Mouse (Mus musculus): ENCODE results near the gene Fam131a. TPM values are rescaled to one million over a fixed set of nuclear protein-coding genes. Genes with fewer than 3 reads are reported as not detected.
"Not testable (repeated sequence)": the region's sequence is repeated elsewhere in the genome, so short reads cannot be mapped to it uniquely, and the experiment has no call there.

Fam131a gene
- polyA plus RNA-seq (2014; fragmentation: Nextera tagmentation; extraction: Ambion mirVana): 7.5 and 8.3 TPM in 2 replicates

DNA sequence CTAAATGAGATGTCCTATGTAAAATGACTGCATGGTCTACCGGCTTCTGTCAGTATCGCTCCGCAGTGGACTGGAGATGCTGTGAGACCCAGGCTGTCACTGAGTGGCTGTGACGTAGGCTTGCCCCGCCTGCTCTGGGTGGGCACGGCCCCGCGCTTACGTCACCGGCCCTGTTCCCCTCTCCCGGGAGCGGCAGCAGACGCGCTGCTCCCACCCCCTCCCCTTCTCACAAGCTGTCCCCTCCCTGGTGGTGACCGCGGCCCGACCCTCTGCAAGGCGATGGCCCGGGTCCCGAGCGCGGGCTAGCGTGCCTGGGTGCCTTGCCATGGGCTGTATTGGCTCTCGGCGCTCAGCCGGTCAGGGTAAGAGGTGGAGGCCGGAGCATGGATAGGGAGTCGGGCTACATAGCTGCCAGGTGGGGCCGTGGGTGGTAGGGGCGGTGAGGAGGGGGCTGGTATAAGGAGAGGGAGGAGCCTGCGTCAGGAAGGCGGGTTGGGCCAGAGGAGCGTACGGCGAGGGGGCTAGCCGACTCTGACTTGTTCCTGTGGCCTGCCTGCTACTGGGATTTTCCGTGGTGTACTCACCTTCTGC, at the start of gene Fam131a:
TSS of gene Fam131a (plus strand) at position 131 of the 591 bp plus-strand sequence.
- peak within 1 kb of the TSS; percentile 84 for H3K27ac ChIP-seq (ENCODE audit: low read length)
- peak within 1 kb of the TSS; percentile 55 for H3K9ac ChIP-seq (replicated peaks; ENCODE audit: low read depth, low read length)
- H3K27me3 ChIP-seq (ENCODE audit: control insufficient read depth, insufficient read depth, low read length): no peaks in the 10 kb centered on the region
- peaks cover 37% of the 10 kb centered on the region for H3K36me3 ChIP-seq (ENCODE audit: control insufficient read depth, insufficient read depth, low read length)
- H3K4me3 ChIP-seq (ENCODE audit: low read depth, low read length): peak within 1 kb of the TSS; percentile 56
- ATAC-seq (ENCODE audit: insufficient number of reproducible peaks, insufficient read depth, low FRiP score, low read depth): peak; percentile 94
- peaks cover 7% of the 10 kb centered on the region for H3K4me1 ChIP-seq (ENCODE audit: control insufficient read depth, insufficient read depth, low read length)
- H3K9me3 ChIP-seq (ENCODE audit: control insufficient read depth, low read depth, low read length): no peaks in the 10 kb centered on the region
- peak within 1 kb of the TSS; percentile 69 for H3K4me2 ChIP-seq (replicated peaks; ENCODE audit: low read depth, low read length)
- WGBS: 1% methylated on average over 34 of the region's 37 CpGs

DNA sequence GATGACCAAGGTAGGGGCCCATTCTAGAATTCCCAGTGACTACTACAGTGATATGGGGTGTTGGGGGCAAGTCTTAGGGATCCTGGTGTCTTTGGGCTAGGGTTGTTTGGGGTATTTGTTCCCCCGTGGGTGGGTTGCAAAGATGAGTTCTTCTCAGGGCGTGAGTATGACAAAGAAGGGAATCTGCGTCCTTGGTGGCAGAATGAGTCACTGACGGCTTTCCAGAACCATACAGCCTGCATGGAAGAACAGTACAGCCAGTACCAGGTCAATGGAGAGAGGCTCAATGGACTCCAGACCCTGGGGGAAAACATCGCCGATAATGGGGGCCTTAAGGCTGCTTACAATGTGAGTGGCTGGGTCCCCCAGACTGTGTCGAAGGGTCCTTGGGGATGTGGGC, 49.1 kb upstream of the Fam131a start:
- WGBS: 84% methylated on average over 7 of the region's 7 CpGs
- H3K27ac ChIP-seq (ENCODE audit: low read length): no peak overlapping the region
- H3K27me3 ChIP-seq (ENCODE audit: control insufficient read depth, insufficient read depth, low read length): no peaks in the 10 kb centered on the region
- H3K4me2 ChIP-seq (replicated peaks; ENCODE audit: low read depth, low read length): no peak overlapping the region
- ATAC-seq (ENCODE audit: insufficient number of reproducible peaks, insufficient read depth, low FRiP score, low read depth): no peak
- no peak overlapping the region for H3K9ac ChIP-seq (replicated peaks; ENCODE audit: low read depth, low read length)
- H3K4me1 ChIP-seq (ENCODE audit: control insufficient read depth, insufficient read depth, low read length): no peaks in the 10 kb centered on the region
- H3K4me3 ChIP-seq (ENCODE audit: low read depth, low read length): no peak overlapping the region
- H3K36me3 ChIP-seq (ENCODE audit: control insufficient read depth, insufficient read depth, low read length): no peaks in the 10 kb centered on the region
- no peaks in the 10 kb centered on the region for H3K9me3 ChIP-seq (ENCODE audit: control insufficient read depth, low read depth, low read length)

DNA sequence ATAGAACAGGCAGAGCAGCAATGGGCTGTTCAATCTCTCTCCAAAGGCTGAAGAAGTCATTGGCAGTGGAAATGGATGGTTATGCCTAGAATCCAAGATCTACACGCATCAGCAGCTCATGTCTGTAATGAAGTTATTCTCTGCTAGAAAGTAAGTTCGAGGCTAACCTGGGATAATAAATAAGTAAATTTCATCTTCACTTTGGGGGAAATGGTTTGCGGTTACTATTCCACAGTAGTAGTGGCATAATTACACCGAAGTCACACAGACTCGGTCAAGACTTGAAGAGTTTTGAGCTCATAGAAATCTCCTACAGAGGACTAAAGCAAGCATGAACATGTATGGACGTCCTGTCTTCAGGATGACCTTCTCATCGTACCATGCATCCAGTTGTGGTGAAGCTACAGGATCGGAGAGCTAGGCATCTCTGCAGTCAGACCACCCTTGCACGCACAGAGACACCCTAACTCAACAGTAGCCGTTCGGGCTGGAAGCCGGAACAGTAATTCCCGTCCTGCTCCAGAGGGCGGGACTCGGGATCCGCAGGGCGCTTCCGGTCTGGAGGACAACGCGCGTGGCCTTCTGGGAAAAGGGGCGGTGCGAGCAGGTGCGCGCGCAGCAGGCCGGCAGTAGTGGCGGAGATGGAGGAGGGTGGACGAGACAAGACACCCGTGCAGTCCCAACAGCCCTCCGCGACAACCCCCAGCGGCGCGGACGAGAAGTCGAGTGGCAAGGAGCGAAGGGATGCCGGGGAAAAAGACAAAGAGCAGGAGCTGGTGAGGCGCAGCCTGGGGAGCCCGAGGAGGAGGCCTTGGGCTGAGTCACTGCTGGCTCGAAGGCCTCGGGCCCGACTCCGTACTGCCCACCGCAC, 41.7 kb upstream of the Fam131a start, which contains the start of gene Psmd2:
TSS of gene Psmd2 (plus strand) at position 577 of the 871 bp plus-strand sequence.
- Histone ChIP-seq H3K27me3 (ENCODE audit: control insufficient read depth, insufficient read depth, low read length) (no peaks in the 10 kb centered on the region), H3K4me3 (ENCODE audit: low read depth, low read length) (peak within 1 kb of the TSS; percentile 93), H3K9ac (replicated peaks; ENCODE audit: low read depth, low read length) (peak within 1 kb of the TSS; percentile 84), H3K4me1 (ENCODE audit: control insufficient read depth, insufficient read depth, low read length) (peaks cover 7% of the 10 kb centered on the region; the same call in 1 of the 2 replicates), H3K27ac (ENCODE audit: low read length) (peak within 1 kb of the TSS; percentile 21; the same call in 1 of the 2 replicates), H3K9me3 (ENCODE audit: control insufficient read depth, low read depth, low read length) (no peaks in the 10 kb centered on the region), H3K36me3 (ENCODE audit: control insufficient read depth, insufficient read depth, low read length) (peaks cover 17% of the 10 kb centered on the region), H3K4me2 (replicated peaks; ENCODE audit: low read depth, low read length) (peak within 1 kb of the TSS; percentile 95)
- 2% methylated on average over 46 of the region's 46 CpGs for whole genome bisulfite sequencing
- ATAC-seq (ENCODE audit: insufficient number of reproducible peaks, insufficient read depth, low FRiP score, low read depth): peak; percentile 95

DNA sequence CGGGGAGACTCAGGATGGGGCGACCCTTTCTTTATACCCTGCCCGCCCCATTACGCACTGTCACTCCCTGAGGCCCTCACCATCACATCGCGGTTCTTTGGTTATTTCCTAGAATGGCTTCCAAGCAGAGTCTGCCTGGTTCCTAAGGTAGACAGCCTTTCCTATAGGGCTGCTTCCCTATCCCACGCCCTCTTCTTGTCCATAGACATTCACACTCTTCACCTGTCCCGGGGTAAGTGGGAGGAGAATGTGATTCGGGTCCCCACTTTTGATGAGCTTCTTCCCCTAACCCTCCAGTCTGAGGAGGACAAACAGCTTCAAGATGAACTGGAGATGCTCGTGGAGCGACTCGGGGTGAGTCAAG, 41.1 kb upstream of the Fam131a start:
- H3K4me3 ChIP-seq (ENCODE audit: low read depth, low read length): peak overlapping the region; percentile 93
- no peaks in the 10 kb centered on the region for H3K9me3 ChIP-seq (ENCODE audit: control insufficient read depth, low read depth, low read length)
- no peaks in the 10 kb centered on the region for H3K27me3 ChIP-seq (ENCODE audit: control insufficient read depth, insufficient read depth, low read length)
- H3K4me2 ChIP-seq (replicated peaks; ENCODE audit: low read depth, low read length): peak overlapping the region; percentile 95
- peaks cover 7% of the 10 kb centered on the region; the same call in 1 of the 2 replicates for H3K4me1 ChIP-seq (ENCODE audit: control insufficient read depth, insufficient read depth, low read length)
- peaks cover 23% of the 10 kb centered on the region for H3K36me3 ChIP-seq (ENCODE audit: control insufficient read depth, insufficient read depth, low read length)
- 5% methylated on average over 12 of the region's 12 CpGs for WGBS
- H3K9ac ChIP-seq (replicated peaks; ENCODE audit: low read depth, low read length): peak overlapping the region; percentile 84
- ATAC-seq (ENCODE audit: insufficient number of reproducible peaks, insufficient read depth, low FRiP score, low read depth): no peak
- H3K27ac ChIP-seq (ENCODE audit: low read length): peak overlapping the region; percentile 21; the same call in 1 of the 2 replicates

DNA sequence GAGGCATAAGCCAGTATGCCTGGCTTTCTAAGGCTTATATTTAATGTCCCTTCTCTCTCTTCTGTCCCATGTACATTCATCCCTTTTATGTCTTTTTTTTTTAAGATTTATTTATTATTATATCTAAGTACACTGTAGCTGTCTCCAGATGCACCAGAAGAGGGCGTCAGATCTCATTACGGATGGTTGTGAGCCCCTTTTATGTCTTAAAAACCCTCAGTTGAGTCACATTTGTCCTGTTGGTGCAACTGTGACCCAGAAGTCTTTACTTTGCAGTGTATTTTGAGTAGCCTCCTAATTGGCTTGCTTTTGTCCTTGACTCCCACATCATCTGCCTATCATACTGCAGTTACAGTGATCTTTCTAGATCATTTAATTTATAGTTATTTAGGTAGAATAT, 39.7 kb upstream of the Fam131a start:
- no peaks in the 10 kb centered on the region for H3K27me3 ChIP-seq (ENCODE audit: control insufficient read depth, insufficient read depth, low read length)
- no peak for ATAC-seq (ENCODE audit: insufficient number of reproducible peaks, insufficient read depth, low FRiP score, low read depth)
- no peak overlapping the region for H3K4me3 ChIP-seq (ENCODE audit: low read depth, low read length)
- H3K4me2 ChIP-seq (replicated peaks; ENCODE audit: low read depth, low read length): no peak overlapping the region
- peaks cover 7% of the 10 kb centered on the region; the same call in 1 of the 2 replicates for H3K4me1 ChIP-seq (ENCODE audit: control insufficient read depth, insufficient read depth, low read length)
- H3K9me3 ChIP-seq (ENCODE audit: control insufficient read depth, low read depth, low read length): no peaks in the 10 kb centered on the region
- H3K27ac ChIP-seq (ENCODE audit: low read length): no peak overlapping the region
- H3K36me3 ChIP-seq (ENCODE audit: control insufficient read depth, insufficient read depth, low read length): peaks cover 36% of the 10 kb centered on the region
- 45% methylated on average over 2 of the region's 2 CpGs for WGBS
- H3K9ac ChIP-seq (replicated peaks; ENCODE audit: low read depth, low read length): no peak overlapping the region

DNA sequence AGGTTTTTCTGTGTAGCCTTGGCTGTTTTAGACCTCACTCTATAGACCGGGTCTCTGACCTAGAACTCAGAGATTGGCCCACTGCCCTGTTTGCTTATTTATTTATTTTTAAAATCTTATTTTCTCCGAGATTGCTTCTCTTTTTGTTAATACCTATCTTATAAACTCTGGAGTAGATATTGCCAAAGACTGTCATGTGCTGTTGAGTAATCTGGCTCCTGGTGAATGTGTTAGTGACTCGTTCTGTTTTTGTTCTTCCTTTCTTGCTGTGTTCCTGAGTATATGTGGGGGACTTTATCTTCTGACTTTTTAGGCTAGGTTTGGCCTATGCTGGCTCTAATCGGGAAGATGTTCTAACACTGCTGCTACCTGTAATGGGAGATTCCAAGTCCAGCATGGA, 35.4 kb upstream of the Fam131a start:
- H3K4me1 ChIP-seq (ENCODE audit: control insufficient read depth, insufficient read depth, low read length): 0 out of 2 replicates have a peak, but pooled peaks cover 3% of the 10 kb centered on the region
- 90% methylated on average over 4 of the region's 4 CpGs for WGBS
- H3K9ac ChIP-seq (replicated peaks; ENCODE audit: low read depth, low read length): no peak overlapping the region
- no peak for ATAC-seq (ENCODE audit: insufficient number of reproducible peaks, insufficient read depth, low FRiP score, low read depth)
- no peak overlapping the region for H3K4me2 ChIP-seq (replicated peaks; ENCODE audit: low read depth, low read length)
- no peaks in the 10 kb centered on the region for H3K27me3 ChIP-seq (ENCODE audit: control insufficient read depth, insufficient read depth, low read length)
- no peak overlapping the region for H3K4me3 ChIP-seq (ENCODE audit: low read depth, low read length)
- H3K36me3 ChIP-seq (ENCODE audit: control insufficient read depth, insufficient read depth, low read length): peaks cover 79% of the 10 kb centered on the region
- no peaks in the 10 kb centered on the region for H3K9me3 ChIP-seq (ENCODE audit: control insufficient read depth, low read depth, low read length)
- no peak overlapping the region for H3K27ac ChIP-seq (ENCODE audit: low read length)

DNA sequence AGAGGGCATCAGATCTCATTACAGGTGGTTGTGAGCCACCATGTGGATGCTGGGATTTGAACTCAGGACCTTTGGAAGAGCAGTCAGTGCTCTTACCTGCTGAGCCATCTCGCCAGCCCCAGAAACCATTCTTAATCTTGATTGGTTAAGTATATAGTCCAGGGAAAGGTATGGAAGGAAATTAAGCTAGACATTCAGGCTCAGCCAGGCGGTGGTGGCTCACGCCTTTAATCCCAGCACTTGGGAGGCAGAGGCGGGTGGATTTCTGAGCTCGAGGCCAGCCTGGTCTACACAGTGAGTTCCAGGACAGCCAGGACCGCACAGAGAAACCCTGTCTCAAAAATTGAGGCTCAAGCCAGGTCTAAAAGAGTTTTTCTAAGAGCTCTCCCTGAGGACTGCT, 25.0 kb upstream of the Fam131a start, which contains the start of gene Eif4g1:
TSS of gene Eif4g1 (plus strand) at position 301 of the 400 bp plus-strand sequence.
- H3K4me1 ChIP-seq (ENCODE audit: control insufficient read depth, insufficient read depth, low read length); H3K9me3 ChIP-seq (ENCODE audit: control insufficient read depth, low read depth, low read length); H3K4me2 ChIP-seq (replicated peaks; ENCODE audit: low read depth, low read length); H3K9ac ChIP-seq (replicated peaks; ENCODE audit: low read depth, low read length); ATAC-seq (ENCODE audit: insufficient number of reproducible peaks, insufficient read depth, low FRiP score, low read depth); H3K36me3 ChIP-seq (ENCODE audit: control insufficient read depth, insufficient read depth, low read length); H3K27me3 ChIP-seq (ENCODE audit: control insufficient read depth, insufficient read depth, low read length); H3K4me3 ChIP-seq (ENCODE audit: low read depth, low read length); H3K27ac ChIP-seq (ENCODE audit: low read length): not testable (repeated sequence)
- WGBS: 98% methylated on average over 3 of the region's 6 CpGs

DNA sequence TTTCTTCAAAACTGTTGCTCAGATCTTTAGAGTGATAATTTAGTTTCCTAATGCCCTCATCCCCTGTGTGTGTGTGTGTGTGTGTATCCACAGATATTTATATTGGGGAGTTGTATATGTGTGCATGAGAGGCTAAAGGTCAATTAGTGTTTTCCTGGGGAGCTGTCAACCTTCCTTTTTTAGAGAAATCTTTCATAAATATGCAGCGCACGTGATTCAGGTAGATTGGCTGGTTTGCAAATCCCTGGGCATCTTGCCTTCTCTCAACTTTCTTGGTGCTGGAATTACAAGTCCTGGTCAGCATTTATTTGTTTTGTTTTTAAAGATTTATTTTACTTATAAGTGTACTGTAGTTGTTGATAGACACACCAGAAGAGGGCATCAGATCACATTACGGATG, 22.8 kb upstream of the Fam131a start:
- no peak for ATAC-seq (ENCODE audit: insufficient number of reproducible peaks, insufficient read depth, low FRiP score, low read depth)
- H3K4me2 ChIP-seq (replicated peaks; ENCODE audit: low read depth, low read length): no peak overlapping the region
- 80% methylated on average over 3 of the region's 3 CpGs for WGBS
- no peaks in the 10 kb centered on the region for H3K27me3 ChIP-seq (ENCODE audit: control insufficient read depth, insufficient read depth, low read length)
- no peak overlapping the region for H3K27ac ChIP-seq (ENCODE audit: low read length)
- H3K9ac ChIP-seq (replicated peaks; ENCODE audit: low read depth, low read length): no peak overlapping the region
- no peak overlapping the region for H3K4me3 ChIP-seq (ENCODE audit: low read depth, low read length)
- H3K9me3 ChIP-seq (ENCODE audit: control insufficient read depth, low read depth, low read length): no peaks in the 10 kb centered on the region
- peaks cover 5% of the 10 kb centered on the region for H3K36me3 ChIP-seq (ENCODE audit: control insufficient read depth, insufficient read depth, low read length)
- H3K4me1 ChIP-seq (ENCODE audit: control insufficient read depth, insufficient read depth, low read length): peaks cover 9% of the 10 kb centered on the region
